Mouse (Mus musculus) olfactory bulb, adult 2 months (tissue): ENCODE measurements around the gene Gas2l1. TPM values are rescaled to one million over a fixed set of nuclear protein-coding genes. Genes with fewer than 3 reads are reported as not detected.
A peak's percentile ranks its signal among the peaks of the same experiment; 100 is the strongest.

Experiments used
- H3K27ac ChIP-seq: fragments of 200-500 bp; 2 replicates; pipeline ENCODE4 v1.5.1; 2012; ENCODE audit warnings: low read depth, low read length; ENCODE audit not compliant: insufficient read depth
- H3K4me1 ChIP-seq: fragments of 200-500 bp; 2 replicates; pipeline ENCODE4 v1.6.1; 2012; ENCODE audit warnings: low read length; ENCODE audit not compliant: control insufficient read depth, insufficient read depth
- H3K4me3 ChIP-seq: fragments of 200-500 bp; 2 replicates; pipeline ENCODE4 v1.5.1; 2012; ENCODE audit warnings: mild to moderate bottlenecking, low read depth, low read length, moderate library complexity; ENCODE audit not compliant: insufficient read depth
- CTCF ChIP-seq: fragments of 200-500 bp; IDR thresholded peaks from 2 replicates; pipeline ENCODE4 v1.5.1; 2012; ENCODE audit warnings: low read depth, mild to moderate bottlenecking, low read length, moderate library complexity; ENCODE audit not compliant: insufficient read depth
- POLR2A ChIP-seq: fragments of 200-500 bp; IDR thresholded peaks from 2 replicates; pipeline ENCODE4 v1.6.1; 2012; ENCODE audit warnings: mild to moderate bottlenecking, low read depth, low read length, moderate library complexity; ENCODE audit not compliant: insufficient read depth
- WGBS: fragments of 180-500 bp; shearing (Covaris S2); methylation state at CpG from one replicate; pipeline ENCODE4 v1.1.7; 2018; 5-methylcytosine and 5-hydroxymethylcytosine counted together
- polyA plus RNA-seq: library from polyadenylated mRNA; stranded (reverse); fragments of >200 nt; gene quantifications from 2 replicates; pipeline ENCODE4 v1.2.4, GENCODE M21; 2012; ENCODE audit warnings: low replicate concordance; ENCODE audit not compliant: missing spikeins, insufficient read depth, insufficient read length

The Gas2l1 gene
- polyA plus RNA-seq, 1 experiment: not detected

DNA sequence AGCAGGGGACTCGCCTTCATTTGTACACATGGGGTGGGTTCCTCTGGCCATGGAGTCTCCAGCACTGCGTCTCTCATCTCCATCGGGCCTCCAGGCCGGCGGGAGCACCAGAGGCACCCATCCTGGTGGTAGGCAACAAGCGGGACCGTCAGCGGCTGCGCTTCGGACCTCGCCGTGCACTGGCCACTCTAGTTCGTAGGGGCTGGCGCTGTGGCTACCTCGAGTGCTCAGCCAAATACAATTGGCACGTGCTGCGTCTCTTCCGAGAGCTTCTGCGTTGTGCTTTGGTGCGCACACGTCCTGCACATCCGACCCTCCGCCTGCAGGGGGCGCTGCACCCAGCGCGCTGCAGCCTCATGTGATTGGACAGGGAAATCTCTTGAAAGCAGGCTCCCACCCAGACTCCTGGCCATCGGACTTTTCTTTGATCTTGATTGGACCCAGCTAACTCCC lies 5.4 kb downstream of the Gas2l1 start:
- Histone ChIP-seq H3K4me1 (peaks cover 78% of the 10 kb centered on the region), H3K27ac (no peak overlapping the region), H3K4me3 (no peak overlapping the region)
- TF ChIP-seq CTCF (peak; percentile 95), POLR2A (no peak)
- 15% methylated on average over 27 of the region's 27 CpGs for WGBS

DNA sequence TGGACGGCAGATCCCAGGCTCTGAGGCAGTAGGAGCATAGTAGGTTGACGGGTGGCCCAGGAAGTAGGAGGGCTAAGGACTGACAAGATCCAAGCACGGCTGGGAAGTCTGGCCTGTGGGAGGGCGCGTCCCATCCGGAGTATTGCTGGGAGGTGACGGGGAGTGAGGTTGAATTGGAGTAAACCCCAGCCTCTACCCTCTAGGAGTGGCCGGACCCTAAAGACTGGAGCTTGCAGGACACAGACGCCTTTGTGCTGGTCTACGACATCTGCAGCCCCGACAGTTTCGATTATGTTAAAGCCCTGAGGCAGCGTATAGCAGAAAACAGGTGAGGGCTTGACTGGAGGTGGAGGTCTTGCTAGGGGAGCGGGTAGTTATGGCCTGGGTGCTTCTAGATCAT lies 5.9 kb downstream of the Gas2l1 start:
- peak overlapping the region; percentile 55 for H3K4me3 ChIP-seq
- no peak for TF ChIP-seq POLR2A
- TF ChIP-seq CTCF: no peak
- WGBS: 30% methylated on average over 14 of the region's 14 CpGs
- H3K4me1 ChIP-seq: peaks cover 76% of the 10 kb centered on the region
- H3K27ac ChIP-seq: no peak overlapping the region

DNA sequence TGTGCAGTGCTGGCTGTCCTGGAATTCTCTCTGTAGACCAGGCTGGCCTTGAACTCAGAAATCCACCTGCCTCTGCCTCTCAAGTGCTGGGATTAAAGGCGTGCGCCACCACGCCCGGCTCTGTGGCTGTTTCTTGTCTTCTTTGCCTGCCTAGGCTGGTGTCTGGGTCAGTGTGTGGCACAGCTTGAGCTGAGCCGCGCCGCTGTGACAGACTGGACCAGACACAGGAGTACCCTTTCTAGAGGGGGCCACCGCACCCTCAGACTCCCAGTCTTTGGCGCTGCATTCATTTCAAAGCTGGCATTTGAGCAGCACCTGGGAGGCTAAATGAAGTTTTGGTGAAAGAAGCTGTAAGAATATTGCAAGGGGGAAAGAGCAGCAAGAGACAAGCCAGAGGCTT lies 6.3 kb downstream of the Gas2l1 start:
- 35% methylated on average over 9 of the region's 9 CpGs for WGBS
- Histone ChIP-seq H3K4me1 (peaks cover 71% of the 10 kb centered on the region), H3K27ac (no peak overlapping the region), H3K4me3 (peak overlapping the region; percentile 55)
- TF ChIP-seq POLR2A (no peak), CTCF (no peak)

GRCm38 (mm10) chr11:5057856-5058641 lies 7.1 kb downstream of the Gas2l1 start, which contains the start of gene Rasl10a:
Rasl10a (plus strand) TSS chr11:5058128.
- peaks cover 64% of the 10 kb centered on the region for H3K4me1 ChIP-seq
- whole genome bisulfite sequencing: 2% methylated on average over 77 of the region's 77 CpGs
- H3K4me3 ChIP-seq: peak within 1 kb of the TSS; percentile 55
- H3K27ac ChIP-seq: no peak within 1 kb of the TSS
- TF ChIP-seq CTCF (no peak), POLR2A (no peak)

DNA sequence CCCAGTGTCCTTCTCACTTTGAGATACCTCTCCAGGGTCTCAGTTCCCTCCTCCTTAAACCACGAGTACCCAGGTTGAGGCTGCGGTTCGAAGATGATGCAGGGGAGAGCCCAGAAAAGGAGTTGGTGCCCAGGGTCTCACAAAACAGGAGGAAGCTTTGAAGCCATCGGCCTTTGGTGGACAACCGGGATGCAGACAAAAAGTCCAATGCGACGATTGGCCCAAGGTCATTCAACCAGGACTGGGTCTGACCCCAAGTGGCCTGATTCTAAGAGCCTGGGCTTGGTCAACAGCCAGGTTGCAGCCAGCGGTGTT lies 7.6 kb downstream of the Gas2l1 start:
- no peak for TF ChIP-seq CTCF
- TF ChIP-seq POLR2A: no peak
- H3K4me3 ChIP-seq: peak overlapping the region; percentile 55
- 38% methylated on average over 8 of the region's 8 CpGs for WGBS
- peaks cover 58% of the 10 kb centered on the region for H3K4me1 ChIP-seq
- no peak overlapping the region for H3K27ac ChIP-seq

GRCm38 (mm10) chr11:5057064-5057463 lies 8.1 kb downstream of the Gas2l1 start:
- Histone ChIP-seq H3K4me3 (no peak overlapping the region), H3K4me1 (peaks cover 54% of the 10 kb centered on the region)

GRCm38 (mm10) chr11:5055945-5056938 lies 8.9 kb downstream of the Gas2l1 start:
- H3K4me3 ChIP-seq: no peak overlapping the region
- H3K4me1 ChIP-seq: peaks cover 47% of the 10 kb centered on the region
- no peak overlapping the region for H3K27ac ChIP-seq
- TF ChIP-seq CTCF: no peak
- 67% methylated on average over 23 of the region's 23 CpGs for WGBS

More at GRCm38 (mm10) chr11:5057064-5057463, 8.1 kb downstream of the Gas2l1 start:
- H3K27ac ChIP-seq: no peak overlapping the region
- TF ChIP-seq POLR2A (no peak), CTCF (no peak)
- 73% methylated on average over 8 of the region's 8 CpGs for WGBS

DNA sequence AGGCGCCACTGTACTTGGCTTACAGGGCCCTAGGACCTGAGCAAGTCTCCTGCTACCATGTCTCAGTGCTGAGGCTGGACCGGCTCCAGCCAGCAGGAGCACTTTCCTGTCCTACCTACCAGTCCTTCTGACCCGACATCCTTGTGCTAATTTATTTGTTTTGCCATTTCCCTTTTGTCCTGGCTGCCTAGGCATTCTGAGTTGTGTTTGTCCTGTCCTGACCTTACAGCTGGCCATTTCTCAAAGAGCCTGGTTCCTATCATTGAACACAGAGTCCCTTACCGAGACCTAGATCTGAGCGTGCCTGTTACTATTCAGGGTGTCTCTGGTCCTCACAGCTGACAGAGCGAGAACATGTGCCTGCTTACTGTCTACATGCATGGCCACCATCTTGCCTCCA lies 10.3 kb downstream of the Gas2l1 start:
- no peak overlapping the region for H3K4me3 ChIP-seq
- H3K4me1 ChIP-seq: peaks cover 40% of the 10 kb centered on the region
- 86% methylated on average over 6 of the region's 6 CpGs for WGBS
- TF ChIP-seq POLR2A (no peak), CTCF (no peak)
- no peak overlapping the region for H3K27ac ChIP-seq

DNA sequence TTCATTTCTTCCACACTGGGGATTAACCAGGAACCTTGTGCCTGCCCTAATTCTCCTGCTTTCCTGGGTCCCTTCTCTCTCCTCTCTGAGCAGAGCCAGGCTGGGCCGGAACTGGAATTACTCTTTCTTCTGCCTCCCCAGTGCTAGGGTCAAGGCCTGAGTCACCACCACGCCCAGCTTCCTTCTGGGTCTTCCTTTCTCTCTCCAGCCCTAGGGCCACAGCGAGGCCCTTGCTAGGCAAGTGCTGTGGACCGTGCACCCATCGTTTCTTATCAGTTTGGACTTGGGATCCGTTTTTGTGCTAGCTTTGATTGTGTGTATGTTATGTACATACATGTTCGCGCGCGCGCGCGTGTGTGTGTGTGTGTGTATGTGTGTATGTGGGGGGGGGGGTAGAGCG lies 11.0 kb downstream of the Gas2l1 start:
- TF ChIP-seq CTCF (no peak), POLR2A (no peak)
- peaks cover 33% of the 10 kb centered on the region for H3K4me1 ChIP-seq
- WGBS: 94% methylated on average over 14 of the region's 14 CpGs
- H3K4me3 ChIP-seq: no peak overlapping the region
- no peak overlapping the region for H3K27ac ChIP-seq
